Mouse (Mus musculus) kidney, adult 2 months (tissue): ENCODE data around the gene Mospd3.

ENCODE experiments used
- CTCF ChIP-seq: fragments of 200-500 bp; conservative IDR thresholded peaks from 2 replicates; pipeline ENCODE4 v1.5.1; 2011; ENCODE audit warnings: low read depth, mild to moderate bottlenecking, control low read depth, low read length, moderate library complexity, mixed read lengths; ENCODE audit not compliant: insufficient read depth, insufficient read length
- POLR2A ChIP-seq: fragments of 200-500 bp; IDR thresholded peaks from one replicate; pipeline ENCODE4 v1.6.1; 2011; ENCODE audit warnings: low read depth, low read length, control low read depth

GRCm38 (mm10) chr5:137623937-137624530 lies 23.2 kb upstream of the Mospd3 start:
- TF ChIP-seq POLR2A (no peak), CTCF (no peak)
